9 mouse cellular contexts compared by ENCODE assay signal in genomic region chr4:152385644-152386043, GRCm38 (mm10). TPM values are rescaled to one million over a fixed set of nuclear protein-coding genes. Genes with fewer than 3 reads are reported as not detected.
DNase-seq lines count a peak whose midpoint lies in the region; ATAC-seq and TF ChIP-seq lines count a peak whose summit lies in the region.
"Had no signal": no experiment of that assay in that cellular context is flagged by ENCODE, and none has a peak within 500 bp of the region (broad histone marks: within the 10 kb centered on the region; RNA-seq: fewer than 3 reads in every experiment).

No protein-coding gene starts in this region.

- no peaks in the 10 kb centered on the region for H3K4me1 ChIP-seq in heart, adult 2 months (ENCODE audit: control insufficient read depth, insufficient read depth, low read length)
- H3K4me1 ChIP-seq in heart, embryonic 12.5 days (replicated peaks), result no peaks in the 10 kb centered on the region
- H3K4me1 ChIP-seq in testis, adult 2 months (ENCODE audit: control insufficient read depth, insufficient read depth, low read length), result no peaks in the 10 kb centered on the region

- ATAC-seq in heart, embryonic 12.5 days (ENCODE audit: insufficient number of reproducible peaks, low FRiP score), result no peak

- WGBS in heart, adult 2 months, result 53% methylated on average over 16 of the region's 16 CpGs
- WGBS in heart, embryonic 12.5 days, result 56% methylated on average over 16 of the region's 16 CpGs

- TF ChIP-seq CTCF in heart, adult 2 months (IDR thresholded peaks at IDR 0.05), result peak; percentile 39
- peak; percentile 28; the same call in 1 of the 2 replicates for TF ChIP-seq CTCF in testis, adult 2 months (IDR thresholded peaks at IDR 0.05; ENCODE audit: control insufficient read depth, insufficient read depth, insufficient replicate concordance, low read depth, low read length)

- no peak overlapping the region for H3K4me3 ChIP-seq in heart, adult 2 months
- H3K4me3 ChIP-seq in heart, embryonic 12.5 days, result no peak overlapping the region
- no peak overlapping the region for H3K4me3 ChIP-seq in testis, adult 2 months (ENCODE audit: control insufficient read depth, low read depth, low read length)
- H3K4me3 ChIP-seq: myocyte had no signal

- no peaks in the 10 kb centered on the region for H3K27me3 ChIP-seq in heart, adult 2 months (ENCODE audit: control insufficient read depth, insufficient read depth, low read length)
- peaks cover 14% of the 10 kb centered on the region; the same call in 1 of the 2 replicates for H3K27me3 ChIP-seq in heart, embryonic 12.5 days (replicated peaks)
- H3K27me3 ChIP-seq in testis, adult 2 months (ENCODE audit: control insufficient read depth, insufficient read depth, low read length), result no peaks in the 10 kb centered on the region

- H3K4me2 ChIP-seq in heart, embryonic 12.5 days, result no peak overlapping the region

- no peak for TF ChIP-seq EP300 in heart, adult 2 months (IDR thresholded peaks at IDR 0.05; ENCODE audit: insufficient read depth, low read depth, low read length)

- H3K36me3 ChIP-seq in heart, adult 2 months (ENCODE audit: control insufficient read depth, insufficient read depth, low read length), result no peaks in the 10 kb centered on the region
- no peaks in the 10 kb centered on the region for H3K36me3 ChIP-seq in heart, embryonic 12.5 days
- no peaks in the 10 kb centered on the region for H3K36me3 ChIP-seq in testis, adult 2 months (ENCODE audit: control insufficient read depth, insufficient read depth, low read length)

- no peak for TF ChIP-seq POLR2A in heart, adult 2 months (IDR thresholded peaks at IDR 0.05; ENCODE audit: insufficient read depth, low read depth, low read length)
- no peak for TF ChIP-seq POLR2A in testis, adult 2 months (IDR thresholded peaks at IDR 0.05; ENCODE audit: control insufficient read depth, low read depth, low read length)

- intact Hi-C loops in heart, adult 2 months (cut with DNase I), result no loop called here

- H3K9ac ChIP-seq in heart, adult 2 months (ENCODE audit: low read depth, low read length), result no peak overlapping the region
- no peak overlapping the region for H3K9ac ChIP-seq in heart, embryonic 12.5 days

- peak in 1 of 2 experiments; percentile 30 for DNase-seq in heart, adult 2 months
- no peak for DNase-seq in testis, postnatal 14 days (ENCODE audit: low spot score)
- peak; percentile 42 for DNase-seq in induced T-regulatory cell, adult 2 months (ENCODE audit: low read depth)
- peak; percentile 20 for DNase-seq in thymus, postnatal 25 days
- no peak for DNase-seq in urinary bladder, postnatal 10 days (ENCODE audit: low spot score)
- DNase-seq in Muller cell, postnatal 12 days (ENCODE audit: inconsistent ontology term), result no peak

- no peaks in the 10 kb centered on the region for H3K79me2 ChIP-seq in heart, adult 2 months (replicated peaks; ENCODE audit: control insufficient read depth, insufficient read depth, low read length)

- H3K27ac ChIP-seq in heart, adult 2 months, result no peak overlapping the region
- H3K27ac ChIP-seq in heart, embryonic 12.5 days (ENCODE audit: poor library complexity, severe bottlenecking), result no peak overlapping the region
- no peak overlapping the region for H3K27ac ChIP-seq in testis, adult 2 months (ENCODE audit: control insufficient read depth, insufficient read depth, low read depth, low read length)

- no peaks in the 10 kb centered on the region for H3K9me3 ChIP-seq in heart, embryonic 12.5 days (replicated peaks)

RNA-seq across cellular contexts. Expression of gene Chd5, which starts 47.2 kb away (rescaled TPM):
- under 1 TPM; 0.13 to 0.48 TPM for total RNA-seq in heart, adult 2 months (2021)
- 0.18 and 0.29 TPM in 2 replicates for polyA plus RNA-seq in heart, adult 2 months (2012; rRNA removed)
- polyA plus RNA-seq in heart, embryonic 12.5 days (2016; fragmentation: Nextera tagmentation; extraction: Ambion mirVana), result 0.08 TPM in 1 of 2 replicates, not detected in the other
- polyA plus RNA-seq in testis, adult 2 months (2012; rRNA removed), result 87.3 and 88.7 TPM in 2 replicates

Comparison
In these comparisons a context has a peak if more than half of its experiments do, and no peak if none do; other contexts are left out.
1. DNase-seq: peak in induced T-regulatory cell, adult 2 months (single experiment) and thymus, postnatal 25 days (single experiment); none in testis, postnatal 14 days (single experiment), urinary bladder, postnatal 10 days (single experiment) and Muller cell, postnatal 12 days (single experiment).
2. RNA of gene Chd5, which starts 47.2 kb away (polyA plus RNA-seq): 87.3 to 88.7 TPM in testis, adult 2 months; 0.18 to 0.29 TPM in heart, adult 2 months and 0.08 TPM in heart, embryonic 12.5 days; every median in the first group is over 10 times any median in the second.